Mouse (Mus musculus) gastrocnemius, postnatal 10 days (tissue): Measurements from ENCODE around the gene Tmed8. TPM values are rescaled to one million over a fixed set of nuclear protein-coding genes. Genes with fewer than 3 reads are reported as not detected.
A peak's percentile ranks its signal among the peaks of the same experiment; 100 is the strongest.
"Not testable (repeated sequence)": the region's sequence is repeated elsewhere in the genome, so short reads cannot be mapped to it uniquely, and the experiment has no call there.

ENCODE experiments used
- DNase-seq: peaks from one replicate; pipeline ENCODE4 v3.0.0; 2021; ENCODE audit warnings: mixed read lengths
- total RNA-seq, 2 experiments: library from RNA; stranded (reverse); gene quantifications; 2 replicates each; pipeline ENCODE4 v1.2.3; 2021

Gene Tmed8
- total RNA-seq, 2 experiments from 2014 or later = 2.4 to 3.5 TPM

DNA sequence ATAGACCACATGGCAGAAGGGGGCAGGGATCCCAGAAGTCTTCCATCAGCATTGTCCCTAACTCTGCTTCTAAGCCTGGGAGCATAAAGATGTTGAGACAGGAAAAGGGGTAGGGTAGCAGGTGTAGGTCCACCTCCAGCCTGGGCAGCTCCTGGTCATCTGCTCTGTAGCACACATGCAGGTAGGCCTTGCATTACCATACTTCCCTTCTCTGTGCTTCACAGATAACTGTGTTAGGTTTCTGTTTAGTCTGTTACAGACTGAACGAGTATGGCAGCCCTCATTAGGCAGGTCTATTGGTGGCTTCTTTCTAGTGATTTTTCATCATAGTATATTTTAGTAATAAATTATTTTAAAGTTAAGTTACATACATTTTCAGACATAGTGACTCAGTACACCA lies 39.9 kb downstream of the Tmed8 start:
- DNase-seq = no peak

- DNase-seq = no peak
These were observed 42.2 kb downstream of the Tmed8 start for GRCm38 (mm10) chr12:87158099-87158498.

DNA sequence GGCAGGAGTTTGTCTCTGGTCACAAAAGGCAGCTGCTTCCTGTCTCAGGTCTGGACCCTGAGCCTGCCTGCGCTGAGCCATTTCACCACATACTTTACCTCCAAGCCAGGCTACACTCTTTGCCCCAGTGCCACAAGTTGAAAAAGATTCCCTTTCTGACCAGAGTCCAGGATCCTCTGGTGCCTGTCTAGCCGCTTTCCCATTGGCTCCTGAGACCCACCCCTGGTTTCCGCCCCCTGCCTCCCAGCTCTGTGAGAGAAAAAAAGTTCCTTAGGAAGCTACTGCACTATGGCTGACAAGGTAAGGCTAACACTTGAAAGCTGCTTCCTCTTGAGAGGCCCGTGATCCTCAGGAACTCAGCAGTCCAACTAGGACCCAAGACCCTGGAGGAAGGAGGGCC lies 42.9 kb downstream of the Tmed8 start:
- no peak for DNase-seq

- DNase-seq = not testable (repeated sequence)
These were observed 45.8 kb downstream of the Tmed8 start for GRCm38 (mm10) chr12:87154448-87154847.

- DNase-seq = no peak
These were observed 50.8 kb downstream of the Tmed8 start for GRCm38 (mm10) chr12:87149471-87149870.

- DNase-seq = no peak
These were observed 52.1 kb downstream of the Tmed8 start for GRCm38 (mm10) chr12:87148136-87148535.

GRCm38 (mm10) chr12:87147395-87148089 lies 52.7 kb downstream of the Tmed8 start, which contains the start of gene Pomt2:
TSS of gene Pomt2 (minus strand) at chr12:87147968.
- peak; percentile 87 for DNase-seq

- peak; percentile 82 for DNase-seq
These were observed 53.3 kb downstream of the Tmed8 start, which contains the start of gene Gstz1 for GRCm38 (mm10) chr12:87146966-87147365. TSS of gene Gstz1 (plus strand) at chr12:87147165.

DNA sequence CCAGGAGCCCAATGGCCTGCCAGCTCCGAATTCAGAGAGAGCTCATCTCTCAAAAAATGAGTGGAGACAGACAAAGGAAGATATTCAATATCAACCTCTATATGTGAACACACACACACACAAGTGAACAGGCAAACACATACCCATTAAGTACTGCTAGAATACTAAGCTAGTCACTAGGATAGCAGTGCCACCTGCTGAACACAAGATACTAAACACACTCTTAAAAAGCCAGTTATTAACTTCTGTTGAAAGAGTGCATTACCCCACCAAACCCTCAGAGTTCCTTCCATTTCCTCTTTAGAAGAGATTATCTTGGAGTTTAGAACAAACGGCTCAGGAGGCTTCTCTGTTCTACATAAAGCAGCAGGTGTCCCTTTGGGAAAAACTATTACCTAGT lies 58.1 kb downstream of the Tmed8 start:
- no peak for DNase-seq

- DNase-seq = no peak
These were observed 61.5 kb downstream of the Tmed8 start for GRCm38 (mm10) chr12:87138768-87139167.

DNA sequence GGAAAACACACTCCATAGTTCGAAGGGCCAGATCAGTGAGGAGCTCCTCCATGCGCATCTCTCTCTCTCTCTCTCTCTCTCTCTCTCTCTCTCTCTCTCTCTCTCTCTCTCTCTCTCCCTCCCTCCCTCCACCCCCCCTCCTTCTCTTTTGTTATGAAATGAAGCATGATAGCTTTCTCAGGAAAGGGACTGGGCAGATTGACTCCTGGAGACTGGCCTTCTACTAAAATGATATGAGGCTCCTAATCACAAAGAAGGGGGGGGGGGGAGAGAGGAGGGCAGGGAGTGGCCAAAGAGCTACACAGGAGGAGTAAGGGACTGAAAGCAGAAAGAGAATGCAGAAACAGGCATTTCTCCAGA lies 61.9 kb downstream of the Tmed8 start:
- DNase-seq = no peak

- DNase-seq = no peak
These were observed 62.6 kb downstream of the Tmed8 start for GRCm38 (mm10) chr12:87137439-87138341.

- DNase-seq = no peak
These were observed 67.5 kb downstream of the Tmed8 start for GRCm38 (mm10) chr12:87132784-87133183.

DNA sequence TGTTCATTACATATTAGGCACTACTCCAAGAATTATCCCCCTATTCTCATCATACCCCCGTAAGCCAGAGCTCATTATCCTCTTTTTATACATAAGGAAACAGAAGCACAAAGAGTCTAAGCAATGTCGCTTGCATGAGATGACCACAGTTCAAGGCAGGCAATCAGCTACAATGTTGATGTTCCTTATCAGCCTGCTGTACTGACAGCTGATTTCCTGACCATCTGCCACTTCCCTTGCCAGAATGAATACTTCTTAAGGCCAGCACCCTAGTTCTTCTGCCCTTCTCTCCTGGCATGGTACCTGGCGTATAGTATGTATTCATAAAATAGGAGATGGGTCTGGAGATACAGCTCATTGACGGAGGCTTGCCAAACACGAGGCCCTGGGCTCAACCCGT lies 68.0 kb downstream of the Tmed8 start:
- no peak for DNase-seq

GRCm38 (mm10) chr12:87131619-87132018 lies 68.6 kb downstream of the Tmed8 start:
- DNase-seq = no peak

GRCm38 (mm10) chr12:87131181-87131580 lies 69.1 kb downstream of the Tmed8 start:
- DNase-seq = no peak

DNA sequence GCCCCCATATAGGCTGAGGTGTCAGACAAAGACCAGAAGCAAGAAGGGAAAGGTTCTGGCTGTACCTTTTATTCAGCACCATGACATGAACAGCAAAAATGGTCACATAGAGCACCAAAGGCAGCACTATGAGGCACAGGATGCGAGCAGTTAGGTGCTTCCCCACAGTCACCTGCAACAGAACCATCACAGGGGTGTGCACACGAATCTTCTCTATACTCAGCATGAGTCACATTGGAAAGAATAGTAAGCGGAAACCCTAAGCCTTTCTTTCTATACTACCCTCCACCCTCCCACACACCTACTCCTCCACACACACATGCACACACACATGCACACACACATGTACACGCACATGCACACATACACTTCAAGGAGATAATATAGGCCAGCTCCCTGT lies 70.0 kb downstream of the Tmed8 start:
- no peak for DNase-seq

DNA sequence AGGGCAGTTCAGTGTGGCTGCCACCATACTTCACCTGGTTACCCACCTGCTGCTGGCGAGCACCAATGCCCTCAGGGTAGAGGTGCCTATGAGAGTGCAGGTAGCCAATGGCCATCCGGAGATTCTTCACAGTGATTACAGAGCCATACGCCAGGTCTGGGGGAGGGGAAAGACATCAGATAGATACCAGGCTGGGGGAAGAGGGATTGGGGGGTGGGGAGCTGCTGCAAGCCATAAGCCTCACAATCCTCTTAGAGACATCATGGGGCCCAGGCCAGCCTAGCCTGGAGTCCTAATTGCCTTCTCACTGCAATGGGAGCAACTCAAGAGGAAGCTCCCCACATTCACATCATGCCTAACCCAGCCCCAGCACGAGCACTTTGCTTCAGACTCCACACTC lies 73.0 kb downstream of the Tmed8 start:
- no peak for DNase-seq

GRCm38 (mm10) chr12:87121918-87122589 lies 78.2 kb downstream of the Tmed8 start:
- no peak for DNase-seq
